Mouse (Mus musculus) small intestine, adult 2 months (tissue): ENCODE measurements around the gene Sec23b. TPM values are rescaled to one million over a fixed set of nuclear protein-coding genes. Genes with fewer than 3 reads are reported as not detected.

ENCODE experiments used
- H3K27ac ChIP-seq: fragments of 200-500 bp; 2 replicates; pipeline ENCODE4 v1.5.1; 2012; ENCODE audit warnings: low read depth, low read length, control low read depth, inconsistent platforms; ENCODE audit not compliant: insufficient read depth
- H3K27me3 ChIP-seq: fragments of 200-500 bp; 2 replicates; pipeline ENCODE4 v1.6.1; 2012; ENCODE audit warnings: mild to moderate bottlenecking, moderate library complexity, low read length, inconsistent platforms; ENCODE audit not compliant: control insufficient read depth, insufficient read depth
- H3K36me3 ChIP-seq: fragments of 200-500 bp; 2 replicates; pipeline ENCODE4 v1.6.1; 2012; ENCODE audit warnings: mild to moderate bottlenecking, low read length, control low read depth, inconsistent platforms; ENCODE audit not compliant: control insufficient read depth, insufficient read depth
- H3K4me1 ChIP-seq: fragments of 200-500 bp; 2 replicates; pipeline ENCODE4 v1.6.1; 2012; ENCODE audit warnings: low read length, inconsistent platforms, mixed read lengths; ENCODE audit not compliant: control insufficient read depth, insufficient read depth, insufficient read length
- H3K4me3 ChIP-seq: fragments of 200-500 bp; 2 replicates; pipeline ENCODE4 v1.5.1; 2012; ENCODE audit warnings: low read depth, mild to moderate bottlenecking, control low read depth, inconsistent platforms, low read length, moderate library complexity
- CTCF ChIP-seq: fragments of 200-500 bp; IDR thresholded peaks from 2 replicates; pipeline ENCODE4 v1.5.1; 2012; ENCODE audit warnings: low read depth, mild to moderate bottlenecking, control low read depth, inconsistent platforms, low read length, moderate library complexity, mixed read lengths; ENCODE audit not compliant: insufficient replicate concordance, insufficient read length; ENCODE audit errors: extremely low read depth
- POLR2A ChIP-seq: fragments of 200-500 bp; IDR thresholded peaks from 2 replicates; pipeline ENCODE4 v1.6.1; 2012; ENCODE audit warnings: low read depth, mild to moderate bottlenecking, control low read depth, inconsistent platforms, low read length, moderate library complexity
- WGBS: fragments of 180-500 bp; shearing (Covaris S2); methylation state at CpG from one replicate; pipeline ENCODE4 v1.1.7; 2018; 5-methylcytosine and 5-hydroxymethylcytosine counted together
- polyA plus RNA-seq: library from polyadenylated mRNA; depleted of rRNA; stranded (reverse); fragments of >200 nt; gene quantifications from 2 replicates; pipeline ENCODE4 v1.2.3, GENCODE M21; 2012; rRNA removed

Sec23b gene
- polyA plus RNA-seq, 1 experiment: 36.5 TPM

GRCm38 (mm10) chr2:144635644-144636320, 79.8 kb downstream of the Sec23b start:
- no peaks in the 10 kb centered on the region for H3K27me3 ChIP-seq
- H3K36me3 ChIP-seq: no peaks in the 10 kb centered on the region
- no peak overlapping the region for H3K27ac ChIP-seq
- no peak overlapping the region for H3K4me3 ChIP-seq
- 14% methylated on average over 5 of the region's 5 CpGs for WGBS
- H3K4me1 ChIP-seq: no peaks in the 10 kb centered on the region
- TF ChIP-seq CTCF: peak; percentile 94; the same call in 1 of the 2 replicates
- TF ChIP-seq POLR2A: no peak

- H3K4me3 ChIP-seq: no peak overlapping the region
- no peaks in the 10 kb centered on the region for H3K36me3 ChIP-seq
- no peaks in the 10 kb centered on the region for H3K4me1 ChIP-seq
- no peak overlapping the region for H3K27ac ChIP-seq
- H3K27me3 ChIP-seq: no peaks in the 10 kb centered on the region
- 79% methylated on average over 4 of the region's 4 CpGs for WGBS
- TF ChIP-seq CTCF: no peak
- no peak for TF ChIP-seq POLR2A
Measured at GRCm38 (mm10) chr2:144637204-144637603, 81.2 kb downstream of the Sec23b start.

- no peaks in the 10 kb centered on the region for H3K4me1 ChIP-seq
- H3K27ac ChIP-seq: no peak overlapping the region
- WGBS: 87% methylated on average over 12 of the region's 12 CpGs
- TF ChIP-seq POLR2A (no peak), CTCF (no peak)
- no peak overlapping the region for H3K4me3 ChIP-seq
- H3K36me3 ChIP-seq: no peaks in the 10 kb centered on the region
- no peaks in the 10 kb centered on the region for H3K27me3 ChIP-seq
Measured at GRCm38 (mm10) chr2:144637671-144638395, 81.8 kb downstream of the Sec23b start.

GRCm38 (mm10) chr2:144638719-144639118, 82.7 kb downstream of the Sec23b start:
- no peak overlapping the region for H3K27ac ChIP-seq
- H3K4me1 ChIP-seq: no peaks in the 10 kb centered on the region
- no peak overlapping the region for H3K4me3 ChIP-seq
- H3K36me3 ChIP-seq: no peaks in the 10 kb centered on the region
- WGBS: 50% methylated on average over 4 of the region's 4 CpGs
- H3K27me3 ChIP-seq: no peaks in the 10 kb centered on the region
- no peak for TF ChIP-seq POLR2A
- TF ChIP-seq CTCF: no peak

GRCm38 (mm10) chr2:144640101-144640500, 84.1 kb downstream of the Sec23b start:
- Histone ChIP-seq H3K4me3 (no peak overlapping the region), H3K27ac (no peak overlapping the region), H3K4me1 (no peaks in the 10 kb centered on the region), H3K27me3 (no peaks in the 10 kb centered on the region), H3K36me3 (no peaks in the 10 kb centered on the region)
- TF ChIP-seq POLR2A (no peak), CTCF (no peak)
- WGBS: 84% methylated on average over 7 of the region's 7 CpGs

Other genes starting within 250 kb of the Sec23b start
- gene Ovol2, start 224.1 kb upstream of the Sec23b start, polyA plus RNA-seq: 34.2 and 51.5 TPM in 2 replicates
- 16.8 and 28.1 TPM in 2 replicates for gene Kat14, start 187.2 kb upstream of the Sec23b start, polyA plus RNA-seq
- not detected in 2 replicates for gene Pet117, start 187.2 kb upstream of the Sec23b start, polyA plus RNA-seq
- gene Dzank1, start 28.8 kb upstream of the Sec23b start, polyA plus RNA-seq: 0.08 and 0.11 TPM in 2 replicates
- 1.5 and 2.1 TPM in 2 replicates for gene Polr3f, start 28.5 kb upstream of the Sec23b start, polyA plus RNA-seq
- gene Rbbp9, start 5.4 kb upstream of the Sec23b start, polyA plus RNA-seq: 3.2 and 4.7 TPM in 2 replicates
- gene Smim26, start 37.8 kb downstream of the Sec23b start, polyA plus RNA-seq: 1.4 and 1.8 TPM in 2 replicates
- gene Dtd1, start 43.7 kb downstream of the Sec23b start, polyA plus RNA-seq: 2.7 and 3.8 TPM in 2 replicates